Mouse (Mus musculus): ENCODE data around the gene Gm11596.
"Not testable (repeated sequence)": the region's sequence is repeated elsewhere in the genome, so short reads cannot be mapped to it uniquely, and the experiment has no call there.

The Gm11596 gene

DNA sequence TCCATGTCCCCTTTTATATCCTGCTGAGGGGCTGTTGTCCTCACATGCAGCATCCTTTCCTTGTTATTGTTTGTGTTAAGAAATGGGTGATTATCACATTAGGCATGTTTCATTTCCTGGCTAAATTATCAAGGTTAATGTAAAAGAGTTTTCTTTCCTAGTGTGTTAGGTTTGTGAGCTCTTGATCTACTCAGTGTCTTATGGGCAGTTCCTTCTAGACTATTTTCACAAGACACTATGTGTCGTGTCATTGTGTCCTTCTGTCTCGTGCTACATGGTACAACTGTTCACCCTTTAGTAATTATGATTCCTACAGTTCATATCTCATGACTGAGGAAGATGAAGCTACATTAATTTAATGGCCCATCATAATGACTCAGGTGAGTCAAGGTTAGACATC is at the start of gene Gm11596:
TSS of gene Gm11596 (minus strand) at position 101 of the 400 bp plus-strand sequence.
- DNase-seq (ENCODE audit: low spot score) = no peak

DNA sequence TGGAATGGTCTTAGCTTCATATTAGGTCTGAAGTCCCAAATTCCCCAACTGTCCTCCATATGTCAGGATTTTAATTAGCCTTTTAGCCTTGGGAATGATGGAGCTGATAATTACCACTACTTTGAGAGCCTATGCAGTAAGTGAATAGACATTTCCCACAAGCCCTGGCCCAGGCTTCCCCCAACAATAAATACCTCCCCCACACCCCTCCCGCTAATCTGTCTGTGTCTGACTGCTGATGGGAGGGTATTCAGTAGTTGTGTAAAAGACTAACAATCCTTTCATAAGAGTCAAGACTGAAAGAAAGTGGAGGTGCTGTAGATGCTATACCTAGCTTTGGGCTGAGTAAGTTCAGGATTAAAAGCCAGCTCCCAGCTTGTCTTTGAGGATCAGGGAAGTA is 48.9 kb upstream of the Gm11596 start:
- DNase-seq (ENCODE audit: low spot score) = no peak

- DNase-seq (ENCODE audit: low spot score) = no peak
Measured at GRCm38 (mm10) chr11:99837966-99838365, 44.7 kb upstream of the Gm11596 start, which contains the start of gene 2300003K06Rik. Gene 2300003K06Rik, minus strand, starts transcription at chr11:99838066.

DNA sequence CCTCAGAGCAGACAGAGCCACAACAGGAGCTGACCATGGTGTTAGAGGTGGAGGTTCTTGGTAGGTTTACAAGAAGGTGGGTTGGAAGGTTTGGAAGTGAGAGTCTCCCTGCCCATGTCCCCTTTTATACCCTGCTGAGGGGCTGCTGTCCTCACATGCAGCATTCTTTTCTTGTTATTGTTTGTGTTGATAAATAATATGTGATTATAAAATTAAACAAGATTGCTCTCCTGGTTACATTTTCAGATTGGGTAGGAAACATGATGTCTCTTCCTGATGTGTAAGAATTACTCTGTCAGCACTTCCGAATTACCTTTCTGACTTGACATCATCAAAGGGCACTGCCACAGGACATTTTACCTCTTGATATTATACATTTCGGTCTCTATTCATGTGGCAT is 22.3 kb upstream of the Gm11596 start, which contains the start of gene Gm11564:
TSS of gene Gm11564 (minus strand) at position 101 of the 400 bp plus-strand sequence.
- not testable (repeated sequence) for DNase-seq (ENCODE audit: low spot score)

DNA sequence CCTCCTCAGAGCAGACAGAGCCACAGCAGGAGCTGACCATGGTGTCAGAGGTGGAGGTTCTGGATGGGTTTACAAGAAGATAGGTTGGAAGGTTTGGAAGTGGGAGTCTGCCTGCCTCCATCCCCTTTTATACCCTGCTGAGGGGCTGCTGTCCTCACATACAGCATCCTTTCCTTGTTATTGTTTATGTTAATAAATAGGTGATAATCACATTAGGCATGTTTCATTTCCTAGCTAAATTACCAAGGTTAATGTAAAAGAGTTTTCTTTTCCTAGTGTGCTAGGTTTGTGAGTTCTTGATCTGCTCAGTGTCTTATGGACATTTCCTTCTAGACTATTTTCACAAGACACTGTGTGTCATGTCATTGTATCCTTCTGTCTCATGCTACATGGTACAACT is 16.5 kb upstream of the Gm11596 start, which contains the start of gene Krtap4-13:
TSS of gene Krtap4-13 (minus strand) at position 101 of the 400 bp plus-strand sequence.
- not testable (repeated sequence) for DNase-seq (ENCODE audit: low spot score)

GRCm38 (mm10) chr11:99804346-99804745 is 11.1 kb upstream of the Gm11596 start, which contains the start of gene Gm11554:
Gene Gm11554, minus strand, starts transcription at chr11:99804446.
- DNase-seq (ENCODE audit: low spot score) = not testable (repeated sequence)

- not testable (repeated sequence) for DNase-seq (ENCODE audit: low spot score)
Measured at GRCm38 (mm10) chr11:99798832-99799231, 5.6 kb upstream of the Gm11596 start, which contains the start of gene Gm11569. Gene Gm11569, minus strand, starts transcription at chr11:99798932.

DNA sequence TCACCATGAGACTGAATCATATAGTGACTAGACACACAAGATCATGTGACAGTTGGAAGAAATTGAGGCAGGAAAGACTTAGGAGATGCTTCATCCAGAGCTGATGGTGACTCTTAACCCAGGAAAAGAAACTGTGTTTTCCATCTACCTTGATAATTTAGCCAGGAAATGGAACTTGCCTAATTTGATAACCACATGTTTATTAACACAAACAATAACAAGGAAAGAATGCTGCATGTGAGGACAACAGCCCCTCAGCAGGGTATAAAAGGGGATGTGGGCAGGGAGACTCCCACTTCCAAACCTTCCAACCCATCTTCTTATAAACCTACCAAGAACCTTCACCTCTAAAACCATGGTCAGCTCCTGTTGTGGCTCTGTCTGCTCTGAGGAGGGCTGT is 8.4 kb downstream of the Gm11596 start, which contains the start of gene Krtap4-9:
TSS of gene Krtap4-9 (plus strand) at position 301 of the 400 bp plus-strand sequence.
- not testable (repeated sequence) for DNase-seq (ENCODE audit: low spot score)

GRCm38 (mm10) chr11:99780604-99781003 is 12.7 kb downstream of the Gm11596 start, which contains the start of gene Krtap4-8:
Gene Krtap4-8, minus strand, starts transcription at chr11:99780704.
- no peak for DNase-seq (ENCODE audit: low spot score)

DNA sequence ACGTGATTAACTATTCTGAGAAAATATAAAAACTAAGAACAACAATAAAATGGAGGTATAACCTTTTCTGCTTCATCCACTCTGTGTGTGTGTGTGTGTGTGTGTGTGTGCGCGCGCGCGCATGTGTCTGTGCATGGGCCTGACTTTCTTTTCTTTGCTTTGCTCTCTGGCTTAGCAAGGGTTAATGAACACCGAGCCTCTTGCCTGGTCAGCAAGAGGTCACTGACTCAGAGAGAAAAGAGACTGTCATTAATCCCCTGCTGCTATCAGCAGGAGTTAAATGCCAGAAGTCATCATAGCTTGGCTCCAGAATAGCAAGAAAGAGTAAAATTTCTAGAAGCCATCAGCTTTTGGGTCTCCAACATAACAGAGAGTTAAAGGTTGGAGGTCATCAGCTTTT is 14.9 kb downstream of the Gm11596 start:
- no peak for DNase-seq (ENCODE audit: low spot score)

DNA sequence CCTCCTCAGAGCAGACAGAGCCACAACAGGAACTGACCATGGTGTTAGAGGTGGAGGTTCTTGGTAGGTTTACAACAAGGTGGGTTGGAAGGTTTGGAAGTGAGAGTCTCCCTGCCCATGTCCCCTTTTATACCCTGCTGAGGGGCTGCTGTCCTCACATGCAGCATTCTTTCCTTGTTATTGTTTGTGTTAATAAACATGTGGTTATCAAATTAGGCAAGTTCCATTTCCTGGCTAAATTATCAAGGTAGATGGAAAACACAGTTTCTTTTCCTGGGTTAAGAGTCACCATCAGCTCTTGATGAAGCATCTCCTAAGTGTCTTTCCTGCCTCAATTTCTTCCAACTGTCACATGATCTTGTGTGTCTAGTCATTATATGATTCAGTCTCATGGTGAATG is 20.5 kb downstream of the Gm11596 start, which contains the start of gene Gm11595:
TSS of gene Gm11595 (minus strand) at position 101 of the 400 bp plus-strand sequence.
- not testable (repeated sequence) for DNase-seq (ENCODE audit: low spot score)

DNA sequence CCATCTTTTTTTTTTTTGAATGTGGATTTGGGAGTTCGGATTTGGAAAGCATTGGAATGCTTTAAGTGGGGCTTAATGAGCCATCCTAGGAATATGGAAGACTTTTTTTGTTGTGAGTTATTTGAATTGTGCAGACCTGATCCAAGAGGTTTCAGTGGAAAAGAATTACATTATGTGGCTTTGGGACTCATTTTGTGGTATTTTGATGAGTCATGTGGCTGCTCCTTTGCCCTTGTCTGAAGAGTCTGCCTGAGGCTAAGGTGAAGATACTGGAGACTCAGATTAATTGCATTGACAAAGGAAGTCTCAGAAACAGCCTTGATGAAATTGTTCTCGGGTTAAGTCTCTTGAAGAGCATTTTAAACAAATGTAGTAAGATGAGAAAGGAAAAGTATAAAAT is 24.9 kb downstream of the Gm11596 start:
- DNase-seq (ENCODE audit: low spot score) = no peak

- DNase-seq (ENCODE audit: low spot score) = no peak
Measured at GRCm38 (mm10) chr11:99758877-99759276, 34.4 kb downstream of the Gm11596 start.

- DNase-seq (ENCODE audit: low spot score) = no peak
Measured at GRCm38 (mm10) chr11:99743985-99744384, 49.3 kb downstream of the Gm11596 start.

Data from T-cell, adult 2 months (primary cell).